Mouse (Mus musculus) granulocyte monocyte progenitor cell, adult 5-6 weeks (primary cell): ENCODE results near the gene Vmn1r232. TPM values are rescaled to one million over a fixed set of nuclear protein-coding genes. Genes with fewer than 3 reads are reported as not detected.

Experiments used
- ATAC-seq: replicated peaks from 2 replicates; pipeline ENCODE4 v1.8.0; 2016; ENCODE audit warnings: mild to moderate bottlenecking, moderate TSS enrichment, inconsistent platforms; ENCODE audit not compliant: poor library complexity, severe bottlenecking
- total RNA-seq, 2 experiments: library from RNA; stranded (forward) in 1 of 2; stranded (reverse) in 1 of 2; fragments of 200-712, 200-1000 nt in 1 of 2; fragments of >200 nt in 1 of 2; fragmentation: Nextera tagmentation in 1 of 2; gene quantifications; 2 replicates each; pipeline ENCODE4 v1.2.3; 2014 to 2017

The Vmn1r232 gene
- not detected in 2 replicates for total RNA-seq (2014; fragmentation: Nextera tagmentation)
- not detected in 2 replicates for total RNA-seq (2017)

- ATAC-seq: no peak
Measured at GRCm38 (mm10) chr17:20919614-20920013, at the start of gene Vmn1r232. TSS of gene Vmn1r232 (minus strand) at chr17:20919714.

DNA sequence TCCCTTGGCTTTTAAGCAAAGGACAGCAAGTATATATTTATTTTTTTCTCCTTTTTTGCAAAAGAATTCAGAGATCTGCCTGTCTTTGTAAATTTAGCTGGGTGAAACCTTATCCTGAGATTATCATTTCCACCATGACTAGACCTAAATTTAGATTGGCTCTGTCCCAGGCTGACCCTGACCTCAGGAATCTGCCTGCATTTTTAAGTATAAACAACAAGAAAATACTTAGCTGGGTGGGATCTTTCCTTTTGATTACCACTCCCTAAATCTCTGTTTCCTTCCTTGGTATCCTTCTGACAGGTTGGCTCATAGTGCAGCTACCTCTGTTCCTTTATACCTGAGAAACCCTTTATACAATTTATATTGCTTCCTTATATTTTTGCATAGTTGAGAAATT, 47.2 kb upstream of the Vmn1r232 start:
- ATAC-seq: no peak

DNA sequence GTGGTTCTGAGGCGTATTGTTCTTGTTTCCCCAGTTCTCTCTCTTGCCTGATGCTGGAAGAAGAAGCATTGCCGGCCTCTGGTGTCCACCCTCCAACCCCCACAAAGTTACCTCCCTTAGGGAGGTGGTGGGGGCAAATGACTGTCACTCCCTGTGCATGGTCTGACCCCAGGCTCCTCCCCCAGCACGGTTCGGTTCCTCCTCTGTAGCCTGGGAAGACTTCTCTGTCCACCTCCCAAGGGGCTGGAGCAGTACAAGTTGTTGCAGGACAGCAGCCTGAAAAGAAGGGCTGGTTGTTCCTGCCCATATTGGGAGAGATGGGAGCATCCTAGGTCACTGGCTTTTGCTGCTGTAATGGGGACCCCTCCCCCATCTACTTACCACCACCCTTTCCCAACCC, 45.9 kb upstream of the Vmn1r232 start:
- ATAC-seq: peak; percentile 9; the same call in 1 of the 2 replicates

GRCm38 (mm10) chr17:20960386-20960785, 40.9 kb upstream of the Vmn1r232 start:
- ATAC-seq: no peak

- no peak for ATAC-seq
Measured at GRCm38 (mm10) chr17:20946636-20947035, 27.1 kb upstream of the Vmn1r232 start.

DNA sequence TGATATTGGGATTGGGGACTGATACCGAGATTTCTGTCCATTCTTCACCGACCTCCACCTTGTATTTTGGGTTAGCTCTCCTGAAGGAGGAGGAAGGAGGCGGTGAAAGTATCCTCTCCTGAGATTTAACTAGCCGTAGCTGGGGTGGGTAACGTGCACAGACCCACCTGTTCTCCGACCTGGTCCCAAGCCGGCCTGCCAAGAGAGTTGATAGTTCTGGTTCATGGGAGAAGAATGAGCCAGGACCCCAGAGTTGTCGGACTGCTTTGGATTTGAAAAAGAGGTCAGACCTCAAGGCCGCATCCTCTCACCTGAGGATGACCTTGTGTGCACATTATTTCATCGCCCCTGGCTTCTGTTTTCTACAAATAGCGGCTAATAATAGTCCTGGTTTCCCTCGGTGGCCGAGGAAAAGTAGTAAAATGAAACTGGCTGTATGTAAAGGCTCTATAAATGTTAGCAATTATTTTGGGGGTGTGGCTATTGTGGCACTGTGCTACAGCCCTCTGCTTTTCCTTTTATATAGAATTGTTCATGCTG, 26.6 kb upstream of the Vmn1r232 start:
- no peak for ATAC-seq

DNA sequence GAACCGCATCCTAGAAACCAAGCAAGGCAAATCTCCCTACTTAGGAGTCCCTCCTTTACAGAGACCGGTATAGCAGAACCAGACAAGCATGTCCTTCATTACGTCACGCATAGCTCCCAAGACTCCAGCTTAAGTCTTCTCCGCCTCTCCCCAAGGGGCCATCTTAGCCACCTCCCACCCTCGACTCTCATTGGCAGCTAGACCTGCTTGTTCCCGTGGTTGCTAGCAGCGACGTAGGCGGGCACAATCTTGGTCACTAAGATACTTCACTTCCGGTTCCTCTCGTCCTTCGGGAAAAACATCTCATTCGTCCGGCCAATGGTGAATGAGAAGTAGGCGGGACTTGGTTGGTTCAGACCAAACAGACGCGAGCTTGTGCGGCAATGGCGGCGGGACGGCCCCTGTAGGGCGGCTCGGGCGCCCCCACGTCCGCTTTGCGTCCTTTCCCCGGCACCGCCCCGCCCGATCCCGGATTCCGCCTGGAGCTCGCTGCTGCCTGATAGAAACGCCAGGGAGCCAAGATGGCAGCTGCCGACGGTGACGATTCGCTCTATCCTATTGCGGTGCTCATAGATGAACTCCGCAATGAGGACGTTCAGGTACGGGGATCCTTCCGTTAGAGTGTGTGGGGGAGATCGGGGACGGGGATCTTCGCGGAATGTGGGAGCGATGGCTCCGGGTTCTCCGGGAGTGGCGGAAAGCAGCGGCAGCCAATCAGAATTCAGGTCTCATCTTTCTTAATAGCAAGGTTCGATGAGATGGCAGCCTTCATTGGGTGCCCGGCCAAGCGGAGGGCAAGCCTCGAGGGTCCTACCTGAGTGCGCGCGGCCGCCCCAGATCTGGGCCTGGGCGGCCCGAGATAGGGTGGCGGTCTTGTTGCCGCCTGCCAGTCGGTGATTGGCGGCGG, 25.7 kb upstream of the Vmn1r232 start, which contains the start of gene Ppp2r1a:
Gene Ppp2r1a, plus strand, starts transcription at position 327 of the 907 bp plus-strand sequence.
- ATAC-seq: peak; percentile 84

DNA sequence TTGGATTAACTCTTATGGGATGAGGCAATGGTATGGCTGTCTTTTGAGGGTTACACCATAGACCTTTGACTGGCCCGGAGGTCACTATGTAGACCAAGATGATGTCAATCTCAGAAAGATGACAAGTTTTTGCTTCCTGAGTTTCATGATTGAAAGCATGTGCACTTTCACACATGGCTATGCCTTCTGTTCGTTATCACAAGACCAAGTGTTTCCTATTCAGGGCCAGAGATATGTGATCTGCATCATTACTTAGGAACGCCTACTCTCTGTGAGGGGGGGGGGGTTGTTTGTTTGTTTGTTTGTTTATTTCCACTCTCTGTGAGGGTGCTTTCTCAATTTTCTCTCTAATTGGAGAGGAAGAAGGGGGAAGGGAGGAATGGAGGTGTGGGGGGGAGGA, 24.7 kb upstream of the Vmn1r232 start:
- no peak for ATAC-seq

GRCm38 (mm10) chr17:20904991-20905390, 14.5 kb downstream of the Vmn1r232 start, which contains the start of gene Vmn1r231:
TSS of gene Vmn1r231 (minus strand) at chr17:20905091.
- ATAC-seq: no peak

Other genes with a start within 250 kb of the Vmn1r232 start
- not detected in 2 replicates for gene Vmn1r226, start 236.9 kb downstream of the Vmn1r232 start, total RNA-seq (2014; fragmentation: Nextera tagmentation)
- not detected in 2 replicates for gene Vmn1r226, start 236.9 kb downstream of the Vmn1r232 start, total RNA-seq (2017)
- gene Vmn1r227, start 189.9 kb downstream of the Vmn1r232 start, total RNA-seq (2014; fragmentation: Nextera tagmentation): not detected in 2 replicates
- gene Vmn1r227, start 189.9 kb downstream of the Vmn1r232 start, total RNA-seq (2017): not detected in 2 replicates
- not detected in 2 replicates for gene Vmn1r228, start 133.6 kb downstream of the Vmn1r232 start, total RNA-seq (2014; fragmentation: Nextera tagmentation)
- gene Vmn1r228, start 133.6 kb downstream of the Vmn1r232 start, total RNA-seq (2017): not detected in 2 replicates
- not detected in 2 replicates for gene Vmn1r229, start 108.2 kb downstream of the Vmn1r232 start, total RNA-seq (2014; fragmentation: Nextera tagmentation)
- not detected in 2 replicates for gene Vmn1r229, start 108.2 kb downstream of the Vmn1r232 start, total RNA-seq (2017)
- not detected in 2 replicates for gene Vmn1r230, start 79.3 kb downstream of the Vmn1r232 start, total RNA-seq (2014; fragmentation: Nextera tagmentation)
- not detected in 2 replicates for gene Vmn1r230, start 79.3 kb downstream of the Vmn1r232 start, total RNA-seq (2017)
- gene Vmn1r231, start 14.6 kb downstream of the Vmn1r232 start, total RNA-seq (2014; fragmentation: Nextera tagmentation): not detected in 2 replicates
- not detected in 2 replicates for gene Vmn1r231, start 14.6 kb downstream of the Vmn1r232 start, total RNA-seq (2017)
- gene Ppp2r1a, start 25.6 kb upstream of the Vmn1r232 start, total RNA-seq (2014; fragmentation: Nextera tagmentation): 220 and 318 TPM in 2 replicates
- gene Ppp2r1a, start 25.6 kb upstream of the Vmn1r232 start, total RNA-seq (2017): 119 and 128 TPM in 2 replicates
- not detected in 2 replicates for gene Vmn1r233, start 76.8 kb upstream of the Vmn1r232 start, total RNA-seq (2014; fragmentation: Nextera tagmentation)
- gene Vmn1r233, start 76.8 kb upstream of the Vmn1r232 start, total RNA-seq (2017): not detected in 2 replicates
- gene Zfp160, start 89.2 kb upstream of the Vmn1r232 start, total RNA-seq (2014; fragmentation: Nextera tagmentation): 16.7 and 32.4 TPM in 2 replicates
- gene Zfp160, start 89.2 kb upstream of the Vmn1r232 start, total RNA-seq (2017): 20.4 and 23.1 TPM in 2 replicates